In genomic region chr4:133512511-133512910, GRCm38 (mm10) we compare ENCODE assay signal across 15 mouse cellular contexts. TPM values are rescaled to one million over a fixed set of nuclear protein-coding genes. Genes with fewer than 3 reads are reported as not detected.
"Had no signal": no experiment of that assay in that cellular context is flagged by ENCODE, and none has a peak within 500 bp of the region (broad histone marks: within the 10 kb centered on the region; RNA-seq: fewer than 3 reads in every experiment).

No protein-coding gene starts in this region.

RNA-seq across cellular contexts. Expression of gene Kdf1, which starts 6.3 kb away (rescaled TPM):
- total RNA-seq: left cerebral cortex, postnatal 36 days; monocyte, adult 5-6 weeks had no signal

RNA-seq across cellular contexts. Expression of gene Trnp1, which starts 14.2 kb away (rescaled TPM):
- total RNA-seq: monocyte, adult 5-6 weeks had no signal
- polyA plus RNA-seq: inflammation-experienced regulatory T-cells, adult 6 months had no signal

RNA-seq across cellular contexts. Expression of gene Tent5b, which starts 32.6 kb away (rescaled TPM):
- total RNA-seq: layer of hippocampus, postnatal 36 days; left cerebral cortex, adult 2 months; left cerebral cortex, postnatal 10 days; left cerebral cortex, postnatal 36 days; monocyte, adult 5-6 weeks had no signal
- polyA plus RNA-seq: inflammation-experienced regulatory T-cells, adult 6 months; liver, embryonic 12.5 days; neural tube, embryonic 14.5 days had no signal

RNA-seq across cellular contexts. Expression of gene Nr0b2, which starts 40.7 kb away (rescaled TPM):
- total RNA-seq: layer of hippocampus, adult 8-10 months; layer of hippocampus, postnatal 10 days; layer of hippocampus, postnatal 36 days; left cerebral cortex, adult 2 months; left cerebral cortex, postnatal 10 days; left cerebral cortex, postnatal 36 days; monocyte, adult 5-6 weeks had no signal
- polyA plus RNA-seq: inflammation-experienced regulatory T-cells, adult 6 months; limb, embryonic 12.5 days; limb, embryonic 15.5 days; midbrain, embryonic 13.5 days; midbrain, embryonic 16.5 days; neural tube, embryonic 11.5 days; neural tube, embryonic 14.5 days had no signal
